Mouse (Mus musculus): ENCODE results near the gene Itga2.

GRCm38 (mm10) chr13:114980831-114981419, 49.0 kb upstream of the Itga2 start:
- no peak for TF ChIP-seq CTCF (IDR thresholded peaks at IDR 0.05; ENCODE audit: control insufficient read depth, insufficient read depth, insufficient replicate concordance, low read depth, low read length)
- no peak for TF ChIP-seq POLR2A (IDR thresholded peaks at IDR 0.05; ENCODE audit: control insufficient read depth, low read depth, low read length)
